Mouse (Mus musculus): ENCODE measurements at regions not wholly inside any gene's neighbourhood (a gene's known extent, or its start where the extent isn't known, plus 50 kb on each side); places are given as distances from the start of the nearest gene placed in this dataset.

- Histone ChIP-seq H3K4me1 (ENCODE audit: control insufficient read depth in 1 of 2, insufficient read depth in 2 of 2) (no peaks in the 10 kb centered on the region), H3K27me3 (replicated peaks) (peaks cover 83% of the 10 kb centered on the region), H3K79me2 (replicated peaks; ENCODE audit: control insufficient read depth, extremely low read depth, insufficient read depth, poor library complexity, severe bottlenecking) (no peaks in the 10 kb centered on the region), H3K9ac (ENCODE audit: insufficient read depth, low read depth) (no peak overlapping the region), H3K27ac (ENCODE audit: insufficient read depth, low read depth) (no peak overlapping the region; the same call in 1 of the 2 replicates), H3K4me2 (ENCODE audit: insufficient read depth, low read depth, poor library complexity, severe bottlenecking) (no peak overlapping the region), H3K4me3 (replicated peaks in 1 of 3; ENCODE audit: low read depth in 2 of 3, low read length in 2 of 3, poor library complexity in 1 of 3) (no peak overlapping the region), H3K36me3 (replicated peaks in 1 of 2; ENCODE audit: control insufficient read depth in 1 of 2, insufficient read depth in 1 of 2, low read length in 1 of 2) (no peaks in the 10 kb centered on the region), H3K9me3 (replicated peaks; ENCODE audit: low read length) (no peaks in the 10 kb centered on the region)
- DNase-seq (ENCODE audit: extremely low read depth) = no peak
- in situ Hi-C loops (cut with MboI; ENCODE audit: low pct_ligation_motif_present, low pct_unique_long_range_greater_than_20kb, low sequenced_read_pairs) = no loop called here
- dilution Hi-C loops (cut with MboI; ENCODE audit: extremely low pct_ligation_motif_present, extremely low pct_unique_long_range_greater_than_20kb, low sequenced_read_pairs) = no loop called here
- no peak for TF ChIP-seq TBP (conservative IDR thresholded peaks at IDR 0.05; ENCODE audit: low read depth, low read length)
- TF ChIP-seq POLR2A (IDR thresholded peaks at IDR 0.05; ENCODE audit: low read depth, low read length) = no peak
- no peak for TF ChIP-seq MEF2A (IDR thresholded peaks at IDR 0.05; ENCODE audit: borderline replicate concordance, low read depth, low read length)
- TF ChIP-seq ZMIZ1 (IDR thresholded peaks at IDR 0.05; ENCODE audit: low read depth, low read length) = no peak
- no peak for TF ChIP-seq SMC3 (IDR thresholded peaks at IDR 0.05; ENCODE audit: low read depth, low read length)
- no peak for TF ChIP-seq MAZ (IDR thresholded peaks at IDR 0.05; ENCODE audit: low read depth, low read length)
- no peak for TF ChIP-seq CHD1 (IDR thresholded peaks at IDR 0.05; ENCODE audit: low read depth, low read length)
- no peak for TF ChIP-seq ZKSCAN1 (IDR thresholded peaks at IDR 0.05; ENCODE audit: borderline replicate concordance, low read depth, low read length)
- no peak for TF ChIP-seq GABPA (IDR thresholded peaks at IDR 0.05; ENCODE audit: insufficient replicate concordance, low read depth, low read length)
- no peak for TF ChIP-seq MXI1 (IDR thresholded peaks at IDR 0.05; ENCODE audit: low read depth, low read length)
- no peak for TF ChIP-seq POLR2AphosphoS2 (IDR thresholded peaks at IDR 0.05; ENCODE audit: low read depth, low read length)
- no peak for TF ChIP-seq BHLHE40 (IDR thresholded peaks at IDR 0.05; ENCODE audit: low read depth, low read length)
- no peak for TF ChIP-seq NRF1 (IDR thresholded peaks at IDR 0.05; ENCODE audit: low read depth, low read length)
- no peak for TF ChIP-seq ETS1 (conservative IDR thresholded peaks at IDR 0.05; ENCODE audit: low read depth, low read length)
- no peak for TF ChIP-seq JUN (IDR thresholded peaks at IDR 0.05; ENCODE audit: insufficient read depth, low read depth, low read length)
- no peak for TF ChIP-seq CTCF (conservative IDR thresholded peaks at IDR 0.05 in 1 of 2, IDR thresholded peaks at IDR 0.05 in 1 of 2; ENCODE audit: low read depth in 2 of 2, low read length in 2 of 2)
These were observed 270.6 kb upstream of the Zfp637 start for GRCm38 (mm10) chr6:117570346-117570745.

GRCm38 (mm10) chr6:117570791-117571190 is 270.2 kb upstream of the Zfp637 start:
- no peaks in the 10 kb centered on the region for H3K9me3 ChIP-seq (replicated peaks; ENCODE audit: low read length)
- in situ Hi-C loops (cut with MboI; ENCODE audit: low pct_ligation_motif_present, low pct_unique_long_range_greater_than_20kb, low sequenced_read_pairs) (no loop called here), dilution Hi-C loops (cut with MboI; ENCODE audit: extremely low pct_ligation_motif_present, extremely low pct_unique_long_range_greater_than_20kb, low sequenced_read_pairs) (no loop called here)
- no peak overlapping the region; the same call in 1 of the 2 replicates for H3K27ac ChIP-seq (ENCODE audit: insufficient read depth, low read depth)
- no peak overlapping the region for H3K4me2 ChIP-seq (ENCODE audit: insufficient read depth, low read depth, poor library complexity, severe bottlenecking)
- no peaks in the 10 kb centered on the region for H3K4me1 ChIP-seq (ENCODE audit: control insufficient read depth in 1 of 2, insufficient read depth in 2 of 2)
- DNase-seq (ENCODE audit: extremely low read depth) = no peak
- peaks cover 84% of the 10 kb centered on the region for H3K27me3 ChIP-seq (replicated peaks)
- no peak overlapping the region for H3K4me3 ChIP-seq (replicated peaks in 1 of 3; ENCODE audit: low read depth in 2 of 3, low read length in 2 of 3, poor library complexity in 1 of 3)
- H3K9ac ChIP-seq (ENCODE audit: insufficient read depth, low read depth) = no peak overlapping the region
- no peaks in the 10 kb centered on the region for H3K79me2 ChIP-seq (replicated peaks; ENCODE audit: control insufficient read depth, extremely low read depth, insufficient read depth, poor library complexity, severe bottlenecking)
- H3K36me3 ChIP-seq (replicated peaks in 1 of 2; ENCODE audit: control insufficient read depth in 1 of 2, insufficient read depth in 1 of 2, low read length in 1 of 2) = no peaks in the 10 kb centered on the region
- TF ChIP-seq IRF4 (IDR thresholded peaks at IDR 0.05; ENCODE audit: low read depth, low read length) (no peak), ZC3H11A (IDR thresholded peaks at IDR 0.05; ENCODE audit: low read depth, low read length) (no peak), POLR2A (IDR thresholded peaks at IDR 0.05; ENCODE audit: low read depth, low read length) (no peak), EP300 (IDR thresholded peaks at IDR 0.05; ENCODE audit: low read length) (no peak), ZMIZ1 (IDR thresholded peaks at IDR 0.05; ENCODE audit: low read depth, low read length) (no peak), MAX (IDR thresholded peaks at IDR 0.05; ENCODE audit: low read length) (no peak), MYC (IDR thresholded peaks at IDR 0.05; ENCODE audit: low read depth, low read length) (no peak), TCF12 (IDR thresholded peaks at IDR 0.05; ENCODE audit: low read depth, low read length) (no peak), SMC3 (IDR thresholded peaks at IDR 0.05; ENCODE audit: low read depth, low read length) (no peak), ZKSCAN1 (IDR thresholded peaks at IDR 0.05; ENCODE audit: borderline replicate concordance, low read depth, low read length) (no peak), MXI1 (IDR thresholded peaks at IDR 0.05; ENCODE audit: low read depth, low read length) (no peak), MEF2A (IDR thresholded peaks at IDR 0.05; ENCODE audit: borderline replicate concordance, low read depth, low read length) (no peak), CTCF (conservative IDR thresholded peaks at IDR 0.05 in 1 of 2, IDR thresholded peaks at IDR 0.05 in 1 of 2; ENCODE audit: low read depth in 2 of 2, low read length in 2 of 2) (no peak), USF2 (conservative IDR thresholded peaks at IDR 0.05; ENCODE audit: low read depth, low read length) (no peak), PAX5 (IDR thresholded peaks at IDR 0.05; ENCODE audit: low read length) (no peak), HCFC1 (IDR thresholded peaks at IDR 0.05; ENCODE audit: low read depth, low read length) (no peak), POLR2AphosphoS2 (IDR thresholded peaks at IDR 0.05; ENCODE audit: low read depth, low read length) (no peak), CHD1 (IDR thresholded peaks at IDR 0.05; ENCODE audit: low read depth, low read length) (no peak), NRF1 (IDR thresholded peaks at IDR 0.05; ENCODE audit: low read depth, low read length) (no peak)
